Mouse (Mus musculus) liver, postnatal 0 days (tissue): ENCODE data around the gene Ccdc191. TPM values are rescaled to one million over a fixed set of nuclear protein-coding genes. Genes with fewer than 3 reads are reported as not detected.
A peak's percentile ranks its signal among the peaks of the same experiment; 100 is the strongest.

Experiments used
- ATAC-seq: fragments of 200-750 bp; cut with Nextera tagmentation; 2 replicates; pipeline ENCODE4 v1.8.0; 2017; ENCODE audit warnings: mild to moderate bottlenecking, moderate library complexity
- DNase-seq: peaks from one replicate; pipeline ENCODE4 v3.0.0-alpha.2; 2016
- H3K27ac ChIP-seq: fragments of 300-500 bp; sonication (generic); 2 replicates; pipeline ENCODE4 v1.5.1; 2014; ENCODE audit warnings: antibody characterized with exemption, moderate library complexity, mild to moderate bottlenecking, low read depth
- H3K27me3 ChIP-seq: fragments of 300-500 bp; sonication (generic); 2 replicates; pipeline ENCODE4 v1.6.1; 2014; ENCODE audit warnings: low read length, control low read depth, mixed read lengths; ENCODE audit not compliant: insufficient read depth
- H3K36me3 ChIP-seq: fragments of 300-500 bp; sonication (generic); replicated peaks from 2 replicates; pipeline ENCODE4 v1.6.1; 2014; ENCODE audit warnings: mild to moderate bottlenecking, control low read depth, low read length, moderate library complexity, mixed read lengths; ENCODE audit not compliant: insufficient read depth
- H3K4me1 ChIP-seq: fragments of 300-500 bp; sonication (generic); 2 replicates; pipeline ENCODE4 v1.6.1; 2014; ENCODE audit warnings: antibody characterized with exemption, mild to moderate bottlenecking, control low read depth; ENCODE audit not compliant: insufficient read depth
- H3K4me2 ChIP-seq: fragments of 300-500 bp; sonication (generic); 2 replicates; pipeline ENCODE4 v1.6.1; 2014; ENCODE audit warnings: low read depth, mild to moderate bottlenecking, low read length, moderate library complexity, mixed read lengths
- H3K4me3 ChIP-seq: fragments of 300-500 bp; sonication (generic); 2 replicates; pipeline ENCODE4 v1.5.1; 2014; ENCODE audit warnings: low read depth, low read length
- H3K9ac ChIP-seq: fragments of 300-500 bp; sonication (generic); replicated peaks from 2 replicates; pipeline ENCODE4 v1.6.1; 2014; ENCODE audit warnings: mild to moderate bottlenecking, moderate library complexity
- H3K9me3 ChIP-seq: fragments of 300-500 bp; sonication (generic); 2 replicates; pipeline ENCODE4 v1.6.1; 2016; ENCODE audit warnings: mild to moderate bottlenecking, control low read depth, low read length, mixed read lengths
- CTCF ChIP-seq: sonication (generic); IDR thresholded peaks from 2 replicates; pipeline ENCODE4 v1.5.1; 2016; ENCODE audit warnings: antibody characterized with exemption, low read depth
- EP300 ChIP-seq: IDR thresholded peaks from 2 replicates; pipeline ENCODE4 v1.6.1; 2016; ENCODE audit warnings: antibody characterized with exemption, low read depth, mild to moderate bottlenecking
- WGBS: fragments of 180-500 bp; shearing (Covaris S2); extraction: QIAGEN DNeasy Blood & Tissue Kit; methylation state at CpG from one replicate; pipeline ENCODE4 v1.1.7; 2014; ENCODE audit not compliant: insufficient replicate concordance; 5-methylcytosine and 5-hydroxymethylcytosine counted together
- polyA plus RNA-seq: library from polyadenylated mRNA; unstranded; fragments of >200 nt; fragmentation: Nextera tagmentation; extraction: Ambion mirVana; gene quantifications from 2 replicates; pipeline ENCODE4 v1.2.1, GENCODE M21; 2015

Gene Ccdc191
- polyA plus RNA-seq, 1 experiment from 2014 or later = 4.0 TPM

DNA sequence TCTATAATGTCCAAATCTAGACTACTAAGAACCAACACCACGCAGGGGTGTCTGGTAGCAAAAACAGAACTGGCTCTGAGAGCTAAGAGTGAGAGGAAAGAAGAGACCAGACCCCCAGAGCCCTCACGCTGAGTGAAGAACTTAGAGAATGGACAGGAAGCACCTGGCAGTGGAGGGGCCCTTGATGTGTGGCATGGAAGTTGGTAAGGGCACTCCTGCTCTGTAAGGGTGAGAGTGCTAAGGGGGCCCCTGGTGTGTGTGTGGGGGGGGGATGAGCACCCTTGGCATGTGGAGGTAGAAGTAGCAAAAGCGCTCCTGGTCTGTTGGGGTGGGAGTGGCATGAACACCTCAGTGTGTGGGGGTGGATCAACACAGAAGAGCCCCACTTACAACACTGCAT, 80.8 kb downstream of the Ccdc191 start:
- DNase-seq (peak; percentile 26), ATAC-seq (0 out of 2 replicates have a peak, but pooled peaks have one; percentile 31)
- H3K9ac ChIP-seq = no peak overlapping the region
- H3K36me3 ChIP-seq = peaks cover under 1% of the 10 kb centered on the region; the same call in 1 of the 2 replicates
- 55% methylated on average over 3 of the region's 3 CpGs for WGBS
- H3K27ac ChIP-seq = no peak overlapping the region
- no peak overlapping the region for H3K4me3 ChIP-seq
- TF ChIP-seq EP300 (no peak), CTCF (no peak)
- no peak overlapping the region for H3K4me2 ChIP-seq
- H3K4me1 ChIP-seq = no peaks in the 10 kb centered on the region
- H3K27me3 ChIP-seq = no peaks in the 10 kb centered on the region
- no peaks in the 10 kb centered on the region for H3K9me3 ChIP-seq

DNA sequence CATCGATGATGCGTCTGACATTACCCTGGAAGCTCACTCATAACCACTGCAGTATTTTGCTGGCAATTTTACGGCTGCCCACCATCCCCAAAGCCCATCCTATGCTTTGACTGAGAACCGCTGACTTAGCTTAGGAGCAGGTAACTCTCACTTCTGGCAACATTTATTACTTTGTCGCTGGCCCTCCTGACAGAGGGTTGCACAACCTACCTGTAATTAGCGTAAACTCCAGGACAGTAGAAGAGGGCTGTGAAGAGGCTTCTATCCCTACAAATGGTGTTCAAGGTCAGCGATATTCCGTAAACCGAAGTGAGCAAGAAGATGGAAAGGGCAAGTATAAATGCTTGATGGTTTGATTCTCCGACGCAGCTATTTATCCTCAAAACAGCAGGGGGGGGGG, 81.6 kb downstream of the Ccdc191 start:
- no peaks in the 10 kb centered on the region for H3K27me3 ChIP-seq
- H3K4me2 ChIP-seq = no peak overlapping the region
- DNase-seq (no peak), ATAC-seq (no peak)
- H3K27ac ChIP-seq = no peak overlapping the region
- H3K9ac ChIP-seq = no peak overlapping the region
- TF ChIP-seq CTCF = no peak
- no peak for TF ChIP-seq EP300
- no peaks in the 10 kb centered on the region; the same call in 1 of the 2 replicates for H3K36me3 ChIP-seq
- 86% methylated on average over 11 of the region's 11 CpGs for WGBS
- H3K9me3 ChIP-seq = no peaks in the 10 kb centered on the region
- no peaks in the 10 kb centered on the region for H3K4me1 ChIP-seq
- H3K4me3 ChIP-seq = no peak overlapping the region

DNA sequence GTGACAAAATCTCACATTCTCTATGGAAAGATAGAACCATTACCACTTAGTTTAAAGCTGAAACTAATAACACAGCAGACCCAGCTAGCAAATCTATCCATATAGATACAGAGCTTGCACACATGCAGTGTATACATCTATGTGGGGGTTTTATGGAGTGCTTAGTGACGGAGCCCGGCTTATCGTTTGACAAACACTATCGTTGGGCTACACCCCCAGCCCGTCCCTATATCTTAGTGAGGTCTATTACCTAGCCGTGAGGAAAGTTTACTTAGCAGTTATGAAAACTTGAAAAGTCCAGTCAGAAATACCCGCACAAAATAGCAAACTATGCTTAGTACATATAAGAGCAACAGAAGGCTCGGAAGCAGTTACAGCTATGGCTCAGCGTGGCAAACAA, 82.1 kb downstream of the Ccdc191 start:
- Histone ChIP-seq H3K27ac (no peak overlapping the region), H3K9me3 (no peaks in the 10 kb centered on the region), H3K4me2 (no peak overlapping the region), H3K4me3 (no peak overlapping the region), H3K36me3 (no peaks in the 10 kb centered on the region; the same call in 1 of the 2 replicates), H3K4me1 (no peaks in the 10 kb centered on the region), H3K9ac (no peak overlapping the region), H3K27me3 (no peaks in the 10 kb centered on the region)
- WGBS = 87% methylated on average over 9 of the region's 9 CpGs
- no peak for TF ChIP-seq EP300
- TF ChIP-seq CTCF = no peak
- no peak for DNase-seq
- no peak for ATAC-seq

DNA sequence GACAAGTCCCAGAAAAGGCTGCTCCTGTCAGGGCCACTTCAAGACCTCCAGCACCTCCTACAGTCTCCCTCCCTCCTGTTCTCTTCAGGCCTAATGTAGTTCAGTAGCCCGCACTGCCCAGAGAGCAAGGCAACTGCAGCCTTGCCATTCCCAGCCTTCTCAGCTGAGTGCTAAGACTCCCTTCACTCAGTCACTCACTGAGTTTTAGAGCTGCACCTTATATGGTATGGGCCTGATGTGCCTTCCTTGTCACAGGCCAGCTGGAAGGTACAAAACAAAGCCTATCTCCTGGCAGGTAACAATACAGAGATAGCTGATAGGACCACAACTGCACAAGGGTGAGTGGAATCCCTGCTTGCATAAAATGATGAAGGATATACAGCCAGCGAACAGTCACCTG, 82.8 kb downstream of the Ccdc191 start:
- Histone ChIP-seq H3K4me2 (no peak overlapping the region), H3K4me1 (no peaks in the 10 kb centered on the region), H3K27ac (no peak overlapping the region), H3K4me3 (no peak overlapping the region), H3K36me3 (no peaks in the 10 kb centered on the region; the same call in 1 of the 2 replicates), H3K9me3 (no peaks in the 10 kb centered on the region), H3K9ac (no peak overlapping the region), H3K27me3 (no peaks in the 10 kb centered on the region)
- WGBS = 91% methylated on average over 2 of the region's 2 CpGs
- no peak for TF ChIP-seq CTCF
- no peak for TF ChIP-seq EP300
- no peak for ATAC-seq
- DNase-seq = no peak

DNA sequence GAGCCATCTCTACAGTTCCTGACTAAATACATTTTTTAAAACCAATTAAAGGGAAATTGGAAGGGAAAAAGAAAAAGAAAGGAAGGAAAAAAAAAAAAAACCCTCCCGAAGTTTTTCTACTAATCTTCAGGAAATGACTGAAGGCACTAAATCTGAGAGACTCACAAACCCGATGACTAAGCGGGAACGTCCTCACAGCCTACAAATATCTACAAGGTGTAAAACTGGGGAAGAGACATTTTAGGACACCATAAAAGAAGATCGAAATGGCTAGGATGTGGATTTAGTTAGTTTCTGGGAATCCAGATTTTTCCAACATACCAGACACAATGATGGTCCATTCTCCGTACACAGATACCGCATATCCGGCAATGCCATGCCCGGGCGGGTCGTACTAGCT, 83.5 kb downstream of the Ccdc191 start:
- Histone ChIP-seq H3K9me3 (no peaks in the 10 kb centered on the region), H3K27me3 (no peaks in the 10 kb centered on the region), H3K9ac (no peak overlapping the region), H3K27ac (no peak overlapping the region), H3K4me3 (no peak overlapping the region), H3K4me2 (no peak overlapping the region), H3K4me1 (no peaks in the 10 kb centered on the region), H3K36me3 (no peaks in the 10 kb centered on the region)
- DNase-seq (no peak), ATAC-seq (no peak)
- WGBS = 76% methylated on average over 11 of the region's 11 CpGs
- TF ChIP-seq CTCF (no peak), EP300 (no peak)

DNA sequence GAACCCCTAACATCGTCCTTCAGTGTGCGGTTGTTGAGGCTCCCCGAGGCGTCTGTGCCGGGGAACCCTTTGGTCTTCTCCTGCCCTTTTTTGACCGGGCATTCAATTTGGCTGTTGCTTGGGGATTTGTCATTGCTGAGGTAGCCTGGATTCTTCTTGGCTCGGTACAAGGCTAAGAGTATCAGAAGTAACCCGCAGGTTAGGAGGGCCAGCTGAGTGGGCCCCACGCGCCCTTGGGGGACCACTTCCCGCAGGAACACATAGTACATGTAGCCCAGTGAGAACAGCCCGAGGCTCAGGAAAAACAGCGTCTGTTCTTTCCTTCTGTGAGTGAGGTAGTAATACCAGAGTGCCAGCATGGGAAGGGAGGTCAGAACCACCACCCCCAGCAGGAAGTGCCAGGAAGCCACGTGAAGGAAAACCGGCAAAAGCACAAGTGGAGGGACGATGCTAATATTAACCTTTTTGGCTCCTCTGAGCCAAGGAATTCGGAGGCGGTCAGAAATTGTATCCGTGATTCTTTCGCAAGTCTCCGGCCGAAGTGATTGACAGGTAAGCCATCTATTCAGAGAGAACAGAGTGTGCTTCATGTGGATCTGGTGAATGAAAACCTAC, 84.1 kb downstream of the Ccdc191 start:
- no peak for ATAC-seq

More for the DNA sequence above, 84.1 kb downstream of the Ccdc191 start:
- no peaks in the 10 kb centered on the region for H3K4me1 ChIP-seq
- no peak overlapping the region for H3K4me2 ChIP-seq
- DNase-seq = no peak
- H3K4me3 ChIP-seq = no peak overlapping the region
- no peaks in the 10 kb centered on the region for H3K27me3 ChIP-seq
- no peak for TF ChIP-seq EP300
- TF ChIP-seq CTCF = no peak
- H3K9me3 ChIP-seq = no peaks in the 10 kb centered on the region
- no peaks in the 10 kb centered on the region for H3K36me3 ChIP-seq
- H3K27ac ChIP-seq = no peak overlapping the region
- H3K9ac ChIP-seq = no peak overlapping the region
- WGBS = 79% methylated on average over 22 of the region's 22 CpGs
